8 mouse cellular contexts compared by ENCODE assay signal in genomic region chr3:146337861-146338281, GRCm38 (mm10).
A peak's percentile ranks its signal among the peaks of the same experiment; 100 is the strongest.
DNase-seq lines count a peak whose midpoint lies in the region; ATAC-seq and TF ChIP-seq lines count a peak whose summit lies in the region.

No protein-coding gene starts in this region.

- peak overlapping the region; percentile 38 for H3K4me2 ChIP-seq in lung, postnatal 0 days (replicated peaks; ENCODE audit: low read depth, low read length)

- H3K4me1 ChIP-seq in lung, postnatal 0 days (ENCODE audit: insufficient read depth, low read depth, low read length) = no peaks in the 10 kb centered on the region

- 12% methylated on average over 7 of the region's 7 CpGs for WGBS in lung, postnatal 0 days

- no peaks in the 10 kb centered on the region for H3K9me3 ChIP-seq in lung, postnatal 0 days (ENCODE audit: low read length)

- no peak for TF ChIP-seq CTCF in lung, postnatal 0 days (IDR thresholded peaks at IDR 0.05)

- H3K27me3 ChIP-seq in lung, postnatal 0 days (replicated peaks; ENCODE audit: insufficient read depth, low read length) = no peaks in the 10 kb centered on the region

- TF ChIP-seq EP300 in lung, postnatal 0 days (IDR thresholded peaks at IDR 0.05) = no peak

- H3K4me3 ChIP-seq in lung, postnatal 0 days (ENCODE audit: low read depth, low read length) = no peak overlapping the region

- DNase-seq in frontal cortex, postnatal 14 days (ENCODE audit: low spot score in 2 of 2) = no peak
- DNase-seq in brain, adult 2 months (ENCODE audit: low read depth, low spot score) = peak; percentile 63
- DNase-seq in lung, postnatal 0 days (ENCODE audit: low spot score) = peak; percentile 53
- peak; percentile 36 to 49 for DNase-seq in right cerebral cortex, adult 2 months (ENCODE audit: low spot score in 2 of 2)
- no peak for DNase-seq in urinary bladder, adult 18-20 months (ENCODE audit: low spot score in 2 of 2)

- H3K36me3 ChIP-seq in lung, postnatal 0 days (ENCODE audit: insufficient read depth, low read length) = no peaks in the 10 kb centered on the region

- peak; percentile 98 for ATAC-seq in frontal cortex, adult (ENCODE audit: low TSS enrichment)
- peak; percentile 63 for ATAC-seq in granulocyte monocyte progenitor cell, adult 5-6 weeks (replicated peaks; ENCODE audit: poor library complexity, severe bottlenecking)
- ATAC-seq in lung, postnatal 0 days = peak; percentile 71
- ATAC-seq in erythroblast, adult 5-6 weeks (replicated peaks; ENCODE audit: low FRiP score, poor library complexity, severe bottlenecking) = no peak

- no peak overlapping the region for H3K27ac ChIP-seq in lung, postnatal 0 days (ENCODE audit: low read length)

- H3K9ac ChIP-seq in lung, postnatal 0 days (replicated peaks; ENCODE audit: low read depth) = no peak overlapping the region

Comparison
In these comparisons a context has a peak if more than half of its experiments do, and no peak if none do; other contexts are left out.
1. DNase-seq: peak in brain, adult 2 months (single experiment), lung, postnatal 0 days (single experiment) and right cerebral cortex, adult 2 months (2 of 2); none in frontal cortex, postnatal 14 days (0 of 2) and urinary bladder, adult 18-20 months (0 of 2).